Mouse (Mus musculus): ENCODE measurements at regions not wholly inside any gene's neighbourhood (a gene's known extent, or its start where the extent isn't known, plus 50 kb on each side); places are given as distances from the start of the nearest gene placed in this dataset.

- ATAC-seq (ENCODE audit: insufficient read depth) (no peak), DNase-seq (ENCODE audit: low read depth in 3 of 3, low spot score in 3 of 3) (no peak)
- TF ChIP-seq EP300 (IDR thresholded peaks at IDR 0.05; ENCODE audit: low read depth): no peak
- no peak for TF ChIP-seq CTCF (IDR thresholded peaks at IDR 0.05; ENCODE audit: low read depth)
- 51% methylated on average over 6 of the region's 6 CpGs for WGBS (ENCODE audit: insufficient replicate concordance)
- H3K27me3 ChIP-seq (ENCODE audit: control insufficient read depth, insufficient read depth, low read length): no peaks in the 10 kb centered on the region
- no peaks in the 10 kb centered on the region for H3K36me3 ChIP-seq (replicated peaks; ENCODE audit: control insufficient read depth, insufficient read depth, low read depth)
- no peak overlapping the region for H3K9ac ChIP-seq (replicated peaks)
- no peak overlapping the region for H3K4me3 ChIP-seq (ENCODE audit: insufficient read depth in 1 of 2, low read depth in 2 of 2, low read length in 2 of 2)
- no peaks in the 10 kb centered on the region for H3K9me3 ChIP-seq (ENCODE audit: control insufficient read depth, low read length)
- no peak overlapping the region for H3K4me2 ChIP-seq (ENCODE audit: low read depth)
- H3K27ac ChIP-seq: no peak overlapping the region
- H3K4me1 ChIP-seq (replicated peaks; ENCODE audit: control insufficient read depth in 2 of 2, insufficient read depth in 2 of 2, low read length in 1 of 2): no peaks in the 10 kb centered on the region
Measured at GRCm38 (mm10) chr8:115991989-115992388, 284.4 kb upstream of the Maf start.

GRCm38 (mm10) chr8:115983397-115983796 lies 275.8 kb upstream of the Maf start:
- no peak for TF ChIP-seq CTCF (IDR thresholded peaks at IDR 0.05; ENCODE audit: low read depth)
- no peak for TF ChIP-seq EP300 (IDR thresholded peaks at IDR 0.05; ENCODE audit: low read depth)
- H3K36me3 ChIP-seq (replicated peaks; ENCODE audit: control insufficient read depth, insufficient read depth, low read depth): no peaks in the 10 kb centered on the region
- H3K4me3 ChIP-seq (ENCODE audit: insufficient read depth in 1 of 2, low read depth in 2 of 2, low read length in 2 of 2): no peak overlapping the region
- no peaks in the 10 kb centered on the region for H3K4me1 ChIP-seq (replicated peaks; ENCODE audit: control insufficient read depth in 2 of 2, insufficient read depth in 2 of 2, low read length in 1 of 2)
- 48% methylated on average over 6 of the region's 6 CpGs for WGBS (ENCODE audit: insufficient replicate concordance)
- H3K9me3 ChIP-seq (ENCODE audit: control insufficient read depth, low read length): no peaks in the 10 kb centered on the region
- no peak overlapping the region for H3K27ac ChIP-seq
- DNase-seq (ENCODE audit: low read depth in 3 of 3, low spot score in 3 of 3) (no peak), ATAC-seq (ENCODE audit: insufficient read depth) (no peak)
- H3K27me3 ChIP-seq (ENCODE audit: control insufficient read depth, insufficient read depth, low read length): no peaks in the 10 kb centered on the region
- H3K4me2 ChIP-seq (ENCODE audit: low read depth): no peak overlapping the region
- H3K9ac ChIP-seq (replicated peaks): no peak overlapping the region

GRCm38 (mm10) chr8:115982326-115982725 lies 274.7 kb upstream of the Maf start:
- Histone ChIP-seq H3K27me3 (ENCODE audit: control insufficient read depth, insufficient read depth, low read length) (no peaks in the 10 kb centered on the region), H3K9me3 (ENCODE audit: control insufficient read depth, low read length) (no peaks in the 10 kb centered on the region), H3K4me2 (ENCODE audit: low read depth) (no peak overlapping the region), H3K27ac (no peak overlapping the region), H3K4me1 (replicated peaks; ENCODE audit: control insufficient read depth in 2 of 2, insufficient read depth in 2 of 2, low read length in 1 of 2) (no peaks in the 10 kb centered on the region), H3K9ac (replicated peaks) (no peak overlapping the region), H3K36me3 (replicated peaks; ENCODE audit: control insufficient read depth, insufficient read depth, low read depth) (no peaks in the 10 kb centered on the region), H3K4me3 (ENCODE audit: insufficient read depth in 1 of 2, low read depth in 2 of 2, low read length in 2 of 2) (no peak overlapping the region)
- TF ChIP-seq CTCF (IDR thresholded peaks at IDR 0.05; ENCODE audit: low read depth) (no peak), EP300 (IDR thresholded peaks at IDR 0.05; ENCODE audit: low read depth) (no peak)
- ATAC-seq (ENCODE audit: insufficient read depth) (no peak), DNase-seq (ENCODE audit: low read depth in 3 of 3, low spot score in 3 of 3) (no peak)
- WGBS (ENCODE audit: insufficient replicate concordance): 53% methylated on average over 3 of the region's 3 CpGs

GRCm38 (mm10) chr8:115981426-115981825 lies 273.8 kb upstream of the Maf start:
- H3K9me3 ChIP-seq (ENCODE audit: control insufficient read depth, low read length): no peaks in the 10 kb centered on the region
- no peaks in the 10 kb centered on the region for H3K36me3 ChIP-seq (replicated peaks; ENCODE audit: control insufficient read depth, insufficient read depth, low read depth)
- TF ChIP-seq CTCF (IDR thresholded peaks at IDR 0.05; ENCODE audit: low read depth): no peak
- TF ChIP-seq EP300 (IDR thresholded peaks at IDR 0.05; ENCODE audit: low read depth): no peak
- no peak overlapping the region for H3K27ac ChIP-seq
- ATAC-seq (ENCODE audit: insufficient read depth) (no peak), DNase-seq (ENCODE audit: low read depth in 3 of 3, low spot score in 3 of 3) (no peak)
- H3K4me3 ChIP-seq (ENCODE audit: insufficient read depth in 1 of 2, low read depth in 2 of 2, low read length in 2 of 2): no peak overlapping the region
- WGBS (ENCODE audit: insufficient replicate concordance): 59% methylated on average over 7 of the region's 7 CpGs
- H3K9ac ChIP-seq (replicated peaks): no peak overlapping the region
- H3K4me1 ChIP-seq (replicated peaks; ENCODE audit: control insufficient read depth in 2 of 2, insufficient read depth in 2 of 2, low read length in 1 of 2): no peaks in the 10 kb centered on the region
- no peaks in the 10 kb centered on the region for H3K27me3 ChIP-seq (ENCODE audit: control insufficient read depth, insufficient read depth, low read length)
- no peak overlapping the region for H3K4me2 ChIP-seq (ENCODE audit: low read depth)

- Histone ChIP-seq H3K9ac (replicated peaks) (no peak overlapping the region), H3K9me3 (ENCODE audit: control insufficient read depth, low read length) (no peaks in the 10 kb centered on the region), H3K27ac (no peak overlapping the region), H3K4me1 (replicated peaks; ENCODE audit: control insufficient read depth in 2 of 2, insufficient read depth in 2 of 2, low read length in 1 of 2) (no peaks in the 10 kb centered on the region), H3K4me2 (ENCODE audit: low read depth) (no peak overlapping the region), H3K27me3 (ENCODE audit: control insufficient read depth, insufficient read depth, low read length) (no peaks in the 10 kb centered on the region), H3K36me3 (replicated peaks; ENCODE audit: control insufficient read depth, insufficient read depth, low read depth) (no peaks in the 10 kb centered on the region), H3K4me3 (ENCODE audit: insufficient read depth in 1 of 2, low read depth in 2 of 2, low read length in 2 of 2) (no peak overlapping the region)
- no peak for DNase-seq (ENCODE audit: low read depth in 3 of 3, low spot score in 3 of 3)
- no peak for ATAC-seq (ENCODE audit: insufficient read depth)
- no peak for TF ChIP-seq CTCF (IDR thresholded peaks at IDR 0.05; ENCODE audit: low read depth)
- TF ChIP-seq EP300 (IDR thresholded peaks at IDR 0.05; ENCODE audit: low read depth): no peak
- WGBS (ENCODE audit: insufficient replicate concordance): 67% methylated on average over 3 of the region's 3 CpGs
Measured at GRCm38 (mm10) chr8:115980616-115981015, 273.0 kb upstream of the Maf start.

Data from liver, embryonic 14.5 days (tissue).